Mouse (Mus musculus) heart, embryonic 12.5 days (tissue): ENCODE measurements at regions not wholly inside any gene's neighbourhood (a gene's known extent, or its start where the extent isn't known, plus 50 kb on each side); places are given as distances from the start of the nearest gene placed in this dataset.

Source experiments
- ATAC-seq: fragments of 200-750 bp; cut with Nextera tagmentation; 2 replicates; pipeline ENCODE4 v1.8.0; 2017; ENCODE audit warnings: moderate TSS enrichment, moderate library complexity; ENCODE audit not compliant: insufficient number of reproducible peaks, low FRiP score
- H3K27ac ChIP-seq: fragments of 300-500 bp; sonication (generic); 2 replicates; pipeline ENCODE4 v1.5.1; 2016; ENCODE audit warnings: mild to moderate bottlenecking, moderate library complexity; ENCODE audit not compliant: poor library complexity, severe bottlenecking
- H3K27me3 ChIP-seq: fragments of 300-500 bp; sonication (generic); replicated peaks from 2 replicates; pipeline ENCODE4 v1.6.1; 2016; ENCODE audit warnings: mild to moderate bottlenecking, moderate library complexity
- H3K36me3 ChIP-seq: fragments of 300-500 bp; sonication (generic); 2 replicates; pipeline ENCODE4 v1.6.1; 2016; ENCODE audit warnings: mild to moderate bottlenecking, moderate library complexity
- H3K4me1 ChIP-seq: fragments of 300-500 bp; sonication (generic); replicated peaks from 2 replicates; pipeline ENCODE4 v1.6.1; 2016; ENCODE audit warnings: mild to moderate bottlenecking
- H3K4me2 ChIP-seq: fragments of 300-500 bp; sonication (generic); 2 replicates; pipeline ENCODE4 v1.6.1; 2016; ENCODE audit warnings: mild to moderate bottlenecking, moderate library complexity
- H3K4me3 ChIP-seq: fragments of 300-500 bp; sonication (generic); 2 replicates; pipeline ENCODE4 v1.5.1; 2016; ENCODE audit warnings: mild to moderate bottlenecking
- H3K9ac ChIP-seq: fragments of 300-500 bp; sonication (generic); 2 replicates; pipeline ENCODE4 v1.6.1; 2016; ENCODE audit warnings: mild to moderate bottlenecking, moderate library complexity
- H3K9me3 ChIP-seq: fragments of 300-500 bp; sonication (generic); replicated peaks from 2 replicates; pipeline ENCODE4 v1.6.1; 2016; ENCODE audit warnings: mild to moderate bottlenecking, moderate library complexity
- WGBS: fragments of 180-500 bp; shearing (Covaris S2); methylation state at CpG from one replicate; pipeline ENCODE4 v1.1.7; 2016; 5-methylcytosine and 5-hydroxymethylcytosine counted together

- Histone ChIP-seq H3K27ac (no peak overlapping the region), H3K27me3 (no peaks in the 10 kb centered on the region), H3K9ac (no peak overlapping the region), H3K9me3 (no peaks in the 10 kb centered on the region), H3K36me3 (no peaks in the 10 kb centered on the region), H3K4me3 (no peak overlapping the region), H3K4me1 (no peaks in the 10 kb centered on the region), H3K4me2 (no peak overlapping the region)
- no peak for ATAC-seq
- WGBS = 77% methylated on average over 3 of the region's 3 CpGs
These were observed 162.4 kb upstream of the Pter start for GRCm38 (mm10) chr2:12761461-12761860.

- Histone ChIP-seq H3K36me3 (no peaks in the 10 kb centered on the region), H3K4me1 (no peaks in the 10 kb centered on the region), H3K4me2 (no peak overlapping the region), H3K9me3 (no peaks in the 10 kb centered on the region), H3K9ac (no peak overlapping the region), H3K27me3 (no peaks in the 10 kb centered on the region), H3K4me3 (no peak overlapping the region), H3K27ac (no peak overlapping the region)
- 66% methylated on average over 1 of the region's 1 CpGs for WGBS
- no peak for ATAC-seq
These were observed 159.3 kb upstream of the Pter start for GRCm38 (mm10) chr2:12764510-12764909.

- Histone ChIP-seq H3K9me3 (no peaks in the 10 kb centered on the region), H3K9ac (no peak overlapping the region), H3K4me1 (no peaks in the 10 kb centered on the region), H3K4me2 (no peak overlapping the region), H3K27ac (no peak overlapping the region), H3K4me3 (no peak overlapping the region), H3K27me3 (no peaks in the 10 kb centered on the region), H3K36me3 (no peaks in the 10 kb centered on the region)
- 74% methylated on average over 2 of the region's 2 CpGs for WGBS
- ATAC-seq = no peak
These were observed 158.5 kb upstream of the Pter start for GRCm38 (mm10) chr2:12765336-12765735.

- no peak overlapping the region for H3K4me3 ChIP-seq
- no peak overlapping the region for H3K4me2 ChIP-seq
- no peak overlapping the region for H3K27ac ChIP-seq
- H3K27me3 ChIP-seq = no peaks in the 10 kb centered on the region
- 0 out of 2 replicates have a peak, but pooled peaks cover 2% of the 10 kb centered on the region for H3K9me3 ChIP-seq
- H3K9ac ChIP-seq = no peak overlapping the region
- no peak for ATAC-seq
- WGBS = 69% methylated on average over 3 of the region's 3 CpGs
- no peaks in the 10 kb centered on the region for H3K36me3 ChIP-seq
- H3K4me1 ChIP-seq = 0 out of 2 replicates have a peak, but pooled peaks cover 4% of the 10 kb centered on the region
These were observed 147.0 kb upstream of the Pter start for GRCm38 (mm10) chr2:12776866-12777265.

GRCm38 (mm10) chr2:12777696-12778095, 146.1 kb upstream of the Pter start:
- 0 out of 2 replicates have a peak, but pooled peaks cover 2% of the 10 kb centered on the region for H3K9me3 ChIP-seq
- no peaks in the 10 kb centered on the region for H3K36me3 ChIP-seq
- H3K9ac ChIP-seq = no peak overlapping the region
- no peak overlapping the region for H3K4me2 ChIP-seq
- no peaks in the 10 kb centered on the region for H3K27me3 ChIP-seq
- ATAC-seq = no peak
- 0 out of 2 replicates have a peak, but pooled peaks cover 4% of the 10 kb centered on the region for H3K4me1 ChIP-seq
- WGBS = 44% methylated on average over 2 of the region's 2 CpGs
- no peak overlapping the region for H3K4me3 ChIP-seq
- H3K27ac ChIP-seq = no peak overlapping the region

- no peak overlapping the region for H3K4me2 ChIP-seq
- H3K27me3 ChIP-seq = no peaks in the 10 kb centered on the region
- no peak overlapping the region for H3K27ac ChIP-seq
- H3K36me3 ChIP-seq = no peaks in the 10 kb centered on the region
- WGBS = 69% methylated on average over 2 of the region's 2 CpGs
- H3K9ac ChIP-seq = no peak overlapping the region
- H3K4me3 ChIP-seq = no peak overlapping the region
- no peaks in the 10 kb centered on the region for H3K4me1 ChIP-seq
- no peak for ATAC-seq
- H3K9me3 ChIP-seq = no peaks in the 10 kb centered on the region
These were observed 131.2 kb upstream of the Pter start for GRCm38 (mm10) chr2:12792596-12792995.

- no peaks in the 10 kb centered on the region for H3K9me3 ChIP-seq
- H3K9ac ChIP-seq = no peak overlapping the region
- H3K36me3 ChIP-seq = no peaks in the 10 kb centered on the region
- 66% methylated on average over 1 of the region's 1 CpGs for WGBS
- H3K4me3 ChIP-seq = no peak overlapping the region
- H3K4me1 ChIP-seq = no peaks in the 10 kb centered on the region
- ATAC-seq = no peak
- H3K27me3 ChIP-seq = no peaks in the 10 kb centered on the region
- no peak overlapping the region for H3K27ac ChIP-seq
- H3K4me2 ChIP-seq = no peak overlapping the region
These were observed 126.1 kb upstream of the Pter start for GRCm38 (mm10) chr2:12797615-12798169.

GRCm38 (mm10) chr2:12799153-12799925, 124.5 kb upstream of the Pter start:
- ATAC-seq = no peak

GRCm38 (mm10) chr2:12802667-12803066, 121.2 kb upstream of the Pter start:
- Histone ChIP-seq H3K9me3 (no peaks in the 10 kb centered on the region), H3K9ac (no peak overlapping the region), H3K4me2 (no peak overlapping the region), H3K27me3 (no peaks in the 10 kb centered on the region), H3K4me3 (no peak overlapping the region), H3K36me3 (no peaks in the 10 kb centered on the region), H3K27ac (no peak overlapping the region), H3K4me1 (no peaks in the 10 kb centered on the region)
- no peak for ATAC-seq
- WGBS = 87% methylated on average over 1 of the region's 1 CpGs

More at GRCm38 (mm10) chr2:12799153-12799925, 124.5 kb upstream of the Pter start:
- no peak overlapping the region for H3K9ac ChIP-seq
- H3K9me3 ChIP-seq = no peaks in the 10 kb centered on the region
- H3K27me3 ChIP-seq = no peaks in the 10 kb centered on the region
- H3K27ac ChIP-seq = no peak overlapping the region
- 80% methylated on average over 4 of the region's 4 CpGs for WGBS
- H3K4me2 ChIP-seq = no peak overlapping the region
- no peaks in the 10 kb centered on the region for H3K36me3 ChIP-seq
- no peaks in the 10 kb centered on the region for H3K4me1 ChIP-seq
- H3K4me3 ChIP-seq = no peak overlapping the region

- H3K36me3 ChIP-seq = no peaks in the 10 kb centered on the region
- WGBS = 70% methylated on average over 2 of the region's 2 CpGs
- no peaks in the 10 kb centered on the region for H3K27me3 ChIP-seq
- no peak overlapping the region for H3K4me3 ChIP-seq
- no peak for ATAC-seq
- H3K4me2 ChIP-seq = no peak overlapping the region
- H3K27ac ChIP-seq = no peak overlapping the region
- H3K9ac ChIP-seq = no peak overlapping the region
- no peaks in the 10 kb centered on the region for H3K9me3 ChIP-seq
- H3K4me1 ChIP-seq = no peaks in the 10 kb centered on the region
These were observed 118.7 kb upstream of the Pter start for GRCm38 (mm10) chr2:12805096-12805495.

GRCm38 (mm10) chr2:12808466-12808865, 115.4 kb upstream of the Pter start:
- Histone ChIP-seq H3K27me3 (no peaks in the 10 kb centered on the region), H3K36me3 (no peaks in the 10 kb centered on the region), H3K9ac (no peak overlapping the region), H3K4me1 (no peaks in the 10 kb centered on the region), H3K4me3 (no peak overlapping the region), H3K9me3 (0 out of 2 replicates have a peak, but pooled peaks cover 3% of the 10 kb centered on the region), H3K4me2 (no peak overlapping the region), H3K27ac (no peak overlapping the region)
- WGBS = 64% methylated on average over 5 of the region's 5 CpGs
- ATAC-seq = no peak
